Mouse (Mus musculus) macrophage (primary cell): ENCODE measurements around the gene Myct1. TPM values are rescaled to one million over a fixed set of nuclear protein-coding genes. Genes with fewer than 3 reads are reported as not detected.

Experiments used
- H3K27ac ChIP-seq: fragments of 350-480 bp; formaldehyde crosslinking; 2 replicates; pipeline ENCODE4 v1.9.0; 2021
- H3K36me3 ChIP-seq: fragments of 350-480 bp; formaldehyde crosslinking; 2 replicates; pipeline ENCODE4 v1.9.0; 2021; ENCODE audit errors: inconsistent target
- H3K4me3 ChIP-seq: fragments of 350-480 bp; formaldehyde crosslinking; 2 replicates; pipeline ENCODE4 v1.9.0; 2021; ENCODE audit errors: inconsistent target
- H3K79me2 ChIP-seq: fragments of 350-480 bp; formaldehyde crosslinking; 2 replicates; pipeline ENCODE4 v1.9.0; 2021; ENCODE audit errors: inconsistent target
- WGBS: methylation state at CpG from one replicate; pipeline ENCODE4 v1.1.7; 2026; ENCODE audit warnings: inconsistent platforms; ENCODE audit not compliant: missing documents; 5-methylcytosine and 5-hydroxymethylcytosine counted together
- polyA plus RNA-seq: library from polyadenylated mRNA; stranded (reverse); fragments of 250-400 nt; gene quantifications from 3 replicates; pipeline ENCODE4 v1.2.4, GENCODE M21; 2018; ENCODE audit warnings: inconsistent platforms

Gene Myct1
- polyA plus RNA-seq, 1 experiment from 2014 or later = 0.14 TPM

DNA sequence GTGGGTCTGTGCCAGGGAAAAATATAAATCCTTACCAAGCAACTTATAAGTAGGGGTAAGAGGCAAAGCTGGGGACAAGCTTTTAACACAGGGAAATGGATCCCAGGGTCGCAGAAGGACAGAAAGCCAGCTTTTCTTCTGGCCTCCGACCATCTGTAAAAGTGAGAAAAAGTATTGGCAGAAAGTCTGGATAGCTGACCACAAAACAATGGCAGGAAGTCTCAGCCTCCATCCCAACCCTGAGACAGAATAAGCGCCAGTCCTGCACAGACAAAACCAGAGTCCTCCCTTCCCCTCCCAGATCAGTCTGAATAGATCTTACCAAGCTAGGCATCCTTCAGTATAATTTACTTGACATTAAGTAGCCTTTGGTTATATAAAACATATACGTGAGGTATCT, 1.6 kb upstream of the Myct1 start:
- Histone ChIP-seq H3K79me2 (no peaks in the 10 kb centered on the region), H3K27ac (no peak overlapping the region), H3K36me3 (no peaks in the 10 kb centered on the region), H3K4me3 (no peak overlapping the region)
- 56% methylated on average over 4 of the region's 4 CpGs for WGBS

DNA sequence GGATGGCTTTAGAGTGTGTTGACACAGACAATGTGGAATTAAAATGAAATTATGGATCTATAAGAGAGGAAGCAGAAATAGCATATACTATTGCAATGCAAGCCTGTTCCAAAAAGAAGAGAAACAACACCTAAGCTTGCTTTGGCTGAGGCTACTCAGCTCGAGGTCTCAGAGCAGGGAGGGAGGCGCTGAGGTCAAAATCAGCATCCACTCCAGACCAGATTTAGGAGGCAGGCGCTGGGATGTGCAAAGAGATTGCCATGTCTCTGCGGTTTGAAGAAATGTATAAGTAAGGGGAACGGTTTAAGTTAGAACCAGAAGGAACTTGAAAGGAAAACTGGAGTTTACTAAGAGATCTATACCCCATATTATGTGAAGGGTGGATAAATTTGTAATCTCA, 882 bp downstream of the Myct1 start:
- H3K79me2 ChIP-seq = no peaks in the 10 kb centered on the region
- H3K4me3 ChIP-seq = no peak overlapping the region
- H3K27ac ChIP-seq = no peak overlapping the region
- 9% methylated on average over 5 of the region's 5 CpGs for WGBS
- H3K36me3 ChIP-seq = no peaks in the 10 kb centered on the region

DNA sequence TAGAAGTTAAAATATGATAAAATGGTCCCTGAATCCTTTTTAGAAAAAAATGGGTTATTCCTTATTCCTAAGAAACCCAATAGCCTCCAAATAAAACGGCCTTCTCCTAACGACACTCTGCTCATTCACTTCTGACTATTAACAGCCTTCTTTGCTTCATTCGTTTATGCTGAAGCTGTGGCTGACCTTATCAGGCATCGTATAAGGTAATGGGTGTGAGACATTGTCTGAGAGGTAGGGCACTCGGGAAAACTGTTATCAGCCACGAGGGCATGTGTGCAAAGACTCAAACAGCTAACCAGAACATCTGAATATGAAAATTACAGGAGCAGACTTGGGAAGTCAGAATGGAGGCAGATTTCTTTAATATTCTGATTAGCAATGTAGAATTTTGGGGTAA, 3.0 kb downstream of the Myct1 start:
- Histone ChIP-seq H3K79me2 (no peaks in the 10 kb centered on the region), H3K36me3 (no peaks in the 10 kb centered on the region), H3K27ac (no peak overlapping the region), H3K4me3 (no peak overlapping the region)
- 30% methylated on average over 6 of the region's 6 CpGs for WGBS

DNA sequence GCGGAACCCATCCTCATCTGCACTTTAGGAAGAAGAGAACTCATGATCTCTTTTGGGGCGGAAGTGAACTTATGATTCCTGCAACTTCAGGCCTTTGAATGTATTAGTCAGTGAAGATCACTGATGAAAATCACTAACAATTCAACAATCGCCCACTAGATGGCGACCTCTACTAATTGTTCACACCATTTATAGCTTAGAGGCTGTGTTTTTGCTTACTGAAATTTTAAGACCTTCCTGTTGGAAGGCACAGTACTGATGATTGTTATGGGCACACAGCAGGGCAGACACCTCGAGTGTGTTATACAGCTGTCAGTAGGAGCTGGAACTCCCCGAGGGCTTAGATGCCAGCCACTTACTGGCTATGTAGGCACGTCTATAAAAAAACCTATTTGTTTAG, 6.5 kb downstream of the Myct1 start:
- 16% methylated on average over 6 of the region's 7 CpGs for WGBS
- Histone ChIP-seq H3K79me2 (no peaks in the 10 kb centered on the region), H3K4me3 (no peak overlapping the region), H3K27ac (no peak overlapping the region), H3K36me3 (no peaks in the 10 kb centered on the region)

DNA sequence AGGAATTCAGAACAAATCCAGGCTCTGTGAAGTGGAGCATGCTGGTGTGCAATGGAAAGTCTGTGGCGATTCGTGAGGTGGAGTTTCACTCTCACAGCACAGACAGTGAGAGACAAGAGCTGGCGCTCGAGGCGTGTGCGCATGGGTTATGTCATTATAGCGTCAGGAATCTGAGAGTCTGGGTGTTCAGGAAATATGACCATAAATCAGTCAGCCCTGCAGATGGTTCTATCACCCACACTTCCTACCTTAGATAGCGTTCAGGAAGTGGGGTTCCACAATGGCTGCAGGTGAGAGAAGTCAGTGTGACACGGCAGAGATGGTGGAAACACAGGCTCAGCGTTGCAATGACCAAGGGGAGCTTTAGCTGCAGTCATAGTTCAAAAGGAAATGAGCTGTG, 9.9 kb downstream of the Myct1 start:
- no peak overlapping the region for H3K4me3 ChIP-seq
- H3K27ac ChIP-seq = no peak overlapping the region
- under 1% methylated on average over 10 of the region's 10 CpGs for WGBS
- H3K36me3 ChIP-seq = no peaks in the 10 kb centered on the region
- no peaks in the 10 kb centered on the region for H3K79me2 ChIP-seq

DNA sequence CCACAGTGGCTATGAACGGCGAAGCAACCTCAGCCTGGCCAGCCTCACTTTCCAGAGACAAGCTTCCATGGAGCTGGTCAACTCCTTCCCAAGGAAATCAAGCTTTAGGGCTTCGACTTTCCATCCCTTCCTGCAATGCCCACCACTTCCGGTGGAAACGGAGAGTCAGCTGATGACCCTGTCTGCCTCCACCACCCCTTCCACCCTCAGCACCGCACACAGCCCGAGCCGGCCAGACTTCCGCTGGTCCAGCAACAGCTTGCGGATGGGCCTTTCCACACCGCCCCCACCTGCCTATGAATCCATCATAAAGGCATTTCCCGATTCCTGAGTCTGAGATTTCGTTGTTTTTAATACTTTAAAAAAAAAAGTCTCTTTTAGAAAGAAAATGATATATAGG, 10.8 kb downstream of the Myct1 start:
- no peak overlapping the region for H3K27ac ChIP-seq
- no peaks in the 10 kb centered on the region for H3K36me3 ChIP-seq
- no peaks in the 10 kb centered on the region for H3K79me2 ChIP-seq
- H3K4me3 ChIP-seq = no peak overlapping the region
- 89% methylated on average over 13 of the region's 13 CpGs for WGBS

DNA sequence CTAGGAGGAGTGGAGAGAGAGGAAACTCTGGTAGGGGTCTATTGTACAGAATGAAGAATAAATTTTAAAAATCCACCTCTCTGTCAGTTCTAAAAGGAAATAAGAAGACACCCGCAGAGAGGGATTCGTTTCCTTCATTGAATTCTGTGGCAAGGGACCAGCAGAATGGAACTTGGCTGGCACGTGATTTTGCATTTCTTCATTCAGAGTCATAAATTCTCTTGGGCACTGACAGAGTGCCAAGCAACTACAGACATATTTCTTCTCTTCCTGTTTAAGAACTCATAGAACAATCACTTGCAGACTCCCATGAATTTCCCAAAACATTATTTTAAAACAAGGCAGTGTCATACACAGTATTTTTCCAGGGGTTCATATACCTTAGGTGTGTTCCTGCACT, 15.3 kb downstream of the Myct1 start:
- Histone ChIP-seq H3K27ac (no peak overlapping the region), H3K36me3 (no peaks in the 10 kb centered on the region), H3K79me2 (no peaks in the 10 kb centered on the region), H3K4me3 (no peak overlapping the region)
- WGBS = 4% methylated on average over 3 of the region's 3 CpGs

DNA sequence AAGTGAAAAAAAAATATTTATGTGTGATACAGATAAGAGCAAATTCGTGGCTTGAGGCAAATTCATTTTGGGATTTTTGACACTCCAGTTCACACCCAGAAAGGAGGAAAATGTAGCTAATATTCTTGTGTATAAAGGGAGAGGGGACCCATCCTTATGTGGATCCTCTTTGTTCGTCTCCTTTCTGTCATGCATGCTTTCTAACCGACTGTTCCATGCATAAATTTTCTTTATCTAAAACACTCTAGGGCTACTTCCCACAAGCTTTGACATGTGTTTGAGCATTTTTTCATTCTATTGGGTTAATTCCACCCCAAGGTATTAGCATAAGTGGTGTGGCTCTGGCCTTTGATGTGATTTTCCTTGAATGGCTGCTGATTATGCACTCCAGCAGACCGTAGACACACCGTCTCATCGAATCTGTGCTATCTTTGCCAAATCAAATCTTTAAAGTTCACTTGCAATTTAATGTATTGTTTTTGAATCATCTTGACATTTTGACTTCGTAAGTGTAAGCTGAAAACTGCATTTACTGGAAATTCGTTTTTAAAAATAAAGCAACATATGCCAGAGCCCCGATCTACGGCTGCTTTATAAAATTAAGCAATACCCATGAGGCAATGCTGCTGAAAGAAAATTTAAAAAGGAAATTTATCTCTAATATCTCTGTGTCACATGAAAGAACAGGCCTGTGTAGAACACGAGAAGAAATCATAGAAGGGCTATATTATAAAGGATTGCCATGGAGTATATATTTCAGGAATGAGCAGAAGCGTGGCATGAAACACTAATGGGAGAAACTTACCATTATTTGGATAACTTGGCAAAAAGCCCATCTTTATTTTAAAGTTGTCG, 21.8 kb downstream of the Myct1 start:
- no peaks in the 10 kb centered on the region for H3K36me3 ChIP-seq
- no peaks in the 10 kb centered on the region for H3K79me2 ChIP-seq
- H3K27ac ChIP-seq = no peak overlapping the region
- no peak overlapping the region for H3K4me3 ChIP-seq
- 89% methylated on average over 13 of the region's 13 CpGs for WGBS

DNA sequence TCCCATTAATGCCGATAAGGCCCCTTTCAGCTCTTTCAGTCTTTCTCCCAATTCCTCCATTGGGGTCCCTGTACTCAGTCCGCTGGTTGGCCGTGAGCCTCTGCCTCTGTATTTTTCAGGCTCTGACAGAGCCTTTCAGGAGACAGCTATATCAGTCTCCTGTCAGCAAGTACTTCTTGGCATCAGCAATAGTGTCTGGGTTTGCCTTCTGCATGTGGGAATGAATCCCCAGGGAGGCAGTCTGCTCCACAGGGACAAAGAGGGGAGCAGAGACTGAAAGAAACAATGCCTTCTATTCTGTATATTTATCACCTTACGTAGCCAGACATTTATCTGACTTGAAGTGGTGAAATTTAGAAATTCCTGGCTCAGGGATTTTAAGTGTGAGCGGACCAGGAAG, 32.7 kb downstream of the Myct1 start:
- H3K27ac ChIP-seq = no peak overlapping the region
- no peaks in the 10 kb centered on the region for H3K36me3 ChIP-seq
- H3K79me2 ChIP-seq = no peaks in the 10 kb centered on the region
- WGBS = 97% methylated on average over 5 of the region's 5 CpGs
- no peak overlapping the region for H3K4me3 ChIP-seq

DNA sequence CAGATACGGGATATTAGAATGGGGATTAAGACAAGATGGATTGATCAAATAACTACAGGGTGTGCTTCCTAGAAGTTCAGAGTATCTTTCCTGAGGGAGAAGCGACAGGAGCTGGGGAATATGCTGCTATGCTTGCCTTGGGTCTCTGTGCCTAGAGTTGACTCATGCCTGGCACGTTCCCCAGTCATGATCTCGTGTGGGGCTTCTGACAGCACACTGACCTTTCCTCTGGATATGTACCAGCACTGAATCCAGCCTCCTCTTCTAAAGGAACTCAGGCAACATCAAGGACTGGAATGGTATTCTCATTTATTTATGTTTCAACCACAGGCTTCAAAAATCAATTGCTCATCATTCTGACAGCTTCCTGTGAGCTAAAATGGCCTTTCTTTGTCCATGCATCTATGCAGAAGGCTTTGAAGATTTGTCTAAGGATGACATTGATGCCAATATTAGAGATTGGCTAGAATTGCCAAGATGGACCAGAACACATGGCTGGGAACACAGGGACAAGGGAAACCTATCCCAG, 40.2 kb downstream of the Myct1 start:
- Histone ChIP-seq H3K4me3 (no peak overlapping the region), H3K27ac (no peak overlapping the region), H3K36me3 (no peaks in the 10 kb centered on the region), H3K79me2 (no peaks in the 10 kb centered on the region)
- WGBS = 80% methylated on average over 4 of the region's 4 CpGs

DNA sequence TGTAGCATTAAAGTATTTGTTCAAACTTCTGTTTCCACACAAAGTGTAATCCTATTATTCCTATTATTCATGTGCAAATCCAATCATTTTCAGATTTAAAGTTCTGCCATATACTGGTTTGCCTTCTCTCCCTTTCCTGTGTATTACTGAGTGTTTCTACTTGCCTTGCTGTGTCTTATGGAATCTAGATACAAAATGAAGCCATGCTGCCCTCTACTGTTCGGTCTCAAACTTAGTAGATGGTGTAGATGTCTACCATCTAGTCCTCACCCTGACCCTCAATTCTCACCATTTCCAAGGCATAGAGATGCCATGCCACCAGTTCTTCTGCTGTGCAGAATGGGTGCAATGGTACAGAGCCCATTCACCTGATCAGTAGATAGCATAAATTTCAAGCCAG, 40.8 kb downstream of the Myct1 start:
- 0% methylated on average over 1 of the region's 1 CpGs for WGBS
- no peak overlapping the region for H3K27ac ChIP-seq

DNA sequence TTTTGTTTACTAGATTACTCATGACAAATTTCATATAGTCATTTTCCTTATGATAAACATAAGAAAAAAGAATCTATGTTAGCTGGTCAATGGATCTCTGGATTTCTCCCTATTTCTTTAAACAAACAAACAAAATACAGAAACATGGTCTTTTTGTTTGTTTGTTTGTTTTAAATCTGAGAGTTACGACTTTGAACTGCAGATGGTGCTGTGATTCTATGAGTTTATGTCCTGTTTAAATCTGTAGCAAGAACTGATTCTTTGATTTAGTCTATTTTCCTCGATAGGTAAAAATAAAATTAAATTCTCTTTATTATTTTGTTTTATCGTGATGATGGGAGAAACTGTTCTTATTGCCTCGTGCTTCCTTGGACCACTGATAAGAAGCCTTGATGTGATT, 43.7 kb downstream of the Myct1 start:
- Histone ChIP-seq H3K36me3 (no peaks in the 10 kb centered on the region), H3K27ac (no peak overlapping the region), H3K4me3 (no peak overlapping the region), H3K79me2 (no peaks in the 10 kb centered on the region)
- WGBS = 64% methylated on average over 4 of the region's 4 CpGs

More for the DNA sequence above, 40.8 kb downstream of the Myct1 start:
- Histone ChIP-seq H3K4me3 (no peak overlapping the region), H3K79me2 (no peaks in the 10 kb centered on the region), H3K36me3 (no peaks in the 10 kb centered on the region)

DNA sequence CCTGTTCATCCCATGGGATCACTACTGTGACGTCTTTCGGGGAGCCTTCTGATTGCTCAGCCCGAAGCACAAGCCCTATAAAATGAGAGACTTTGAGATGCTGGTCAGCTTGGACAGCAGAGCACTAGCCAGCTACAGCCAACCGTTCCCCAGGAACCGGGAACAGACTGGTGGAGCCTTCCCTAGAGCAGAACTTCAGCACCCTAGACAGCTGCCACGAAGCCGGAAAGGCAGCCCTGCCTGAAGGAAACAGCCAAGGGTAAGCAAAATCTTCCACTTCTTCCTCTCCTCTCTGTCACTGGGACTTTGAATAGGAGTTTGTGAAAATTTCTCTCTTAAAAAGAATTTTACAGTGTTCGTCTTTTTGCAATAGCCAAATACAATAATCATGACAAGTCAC, 45.5 kb downstream of the Myct1 start, which contains the start of gene Vip:
Vip (plus strand) TSS at position 107 of the 400 bp plus-strand sequence.
- no peak within 1 kb of the TSS for H3K27ac ChIP-seq
- H3K36me3 ChIP-seq = no peaks in the 10 kb centered on the region
- H3K4me3 ChIP-seq = no peak within 1 kb of the TSS
- no peaks in the 10 kb centered on the region for H3K79me2 ChIP-seq
- 36% methylated on average over 8 of the region's 8 CpGs for WGBS
